Mouse (Mus musculus): Measurements from ENCODE around the gene Zfp286.
A peak's percentile ranks its signal among the peaks of the same experiment; 100 is the strongest.

Gene Zfp286

DNA sequence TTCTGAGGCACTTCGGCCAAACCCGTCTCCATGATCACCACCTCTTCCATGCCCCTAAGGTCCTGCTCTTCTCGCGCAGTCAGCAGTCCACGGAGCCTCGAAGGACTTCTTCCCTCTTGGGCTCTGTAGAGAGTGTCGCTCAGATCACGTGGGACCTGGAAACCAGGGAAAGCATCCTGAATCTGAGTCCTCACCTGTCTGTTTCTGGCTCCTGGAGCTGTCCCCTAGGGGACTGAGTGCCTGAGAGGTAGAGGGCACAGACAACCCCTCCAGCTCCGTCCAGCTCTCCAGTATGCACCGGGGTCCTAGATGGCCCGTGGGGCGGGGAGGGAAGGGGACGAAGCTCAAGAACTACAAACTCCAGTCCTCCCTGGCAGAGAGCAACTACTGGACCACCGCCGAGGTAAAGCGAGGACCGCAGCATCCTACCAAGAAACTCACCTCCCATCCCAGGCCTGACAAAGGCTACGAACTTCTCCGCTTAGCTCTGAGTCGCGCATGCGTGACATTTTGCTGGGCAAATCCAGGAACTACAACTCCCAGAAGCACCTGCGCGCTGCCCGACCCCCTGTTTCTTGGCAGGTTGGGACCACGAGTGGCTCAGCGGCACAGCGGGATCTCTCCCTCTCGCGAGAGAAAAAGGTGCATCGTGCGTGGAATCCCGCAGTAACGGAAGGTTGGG is at the start of gene Zfp286:
Gene Zfp286, minus strand, starts transcription at position 528 of the 682 bp plus-strand sequence.
- no peak for DNase-seq (ENCODE audit: extremely low read depth, low read depth, low spot score)

DNA sequence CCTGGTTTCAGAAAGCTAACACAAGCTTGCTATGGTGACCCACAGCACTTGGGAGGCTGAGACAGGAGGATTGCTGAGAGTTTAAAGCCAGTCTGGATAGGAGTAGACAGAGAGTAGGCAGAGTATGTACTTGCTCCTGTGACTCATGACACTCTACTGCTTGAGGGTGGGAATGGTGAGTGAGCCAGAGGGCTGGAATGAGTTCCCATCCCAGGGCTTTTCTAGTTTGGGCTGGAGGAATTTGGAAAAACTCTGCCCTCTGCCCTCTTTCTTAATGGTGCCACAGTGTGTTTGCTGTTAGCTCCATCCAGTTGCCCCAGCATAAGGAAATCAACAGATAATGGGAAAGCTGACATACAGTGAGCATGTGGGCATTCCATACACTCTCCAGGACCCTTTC is 42.6 kb upstream of the Zfp286 start:
- no peak for DNase-seq (ENCODE audit: extremely low read depth, low read depth, low spot score)

DNA sequence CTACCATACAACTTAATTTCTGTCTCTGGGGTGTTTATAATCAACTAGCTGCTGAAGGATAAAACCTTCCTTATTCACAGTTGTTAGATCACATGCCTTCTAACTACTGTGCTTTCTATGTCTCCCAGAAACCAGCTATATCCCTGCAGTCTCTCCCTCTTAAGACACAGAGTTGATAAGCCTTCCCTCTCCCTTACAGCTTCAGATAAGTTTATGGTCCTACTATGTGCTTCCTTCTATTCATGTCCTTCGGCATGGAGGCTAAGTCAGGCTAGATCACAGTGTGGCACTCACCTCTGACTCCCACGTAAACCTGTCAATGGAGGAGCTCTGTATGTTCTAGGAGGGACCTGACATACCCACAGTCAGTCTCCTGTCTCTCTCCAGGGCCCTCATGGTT is 41.1 kb upstream of the Zfp286 start:
- no peak for DNase-seq (ENCODE audit: extremely low read depth, low read depth, low spot score)

DNA sequence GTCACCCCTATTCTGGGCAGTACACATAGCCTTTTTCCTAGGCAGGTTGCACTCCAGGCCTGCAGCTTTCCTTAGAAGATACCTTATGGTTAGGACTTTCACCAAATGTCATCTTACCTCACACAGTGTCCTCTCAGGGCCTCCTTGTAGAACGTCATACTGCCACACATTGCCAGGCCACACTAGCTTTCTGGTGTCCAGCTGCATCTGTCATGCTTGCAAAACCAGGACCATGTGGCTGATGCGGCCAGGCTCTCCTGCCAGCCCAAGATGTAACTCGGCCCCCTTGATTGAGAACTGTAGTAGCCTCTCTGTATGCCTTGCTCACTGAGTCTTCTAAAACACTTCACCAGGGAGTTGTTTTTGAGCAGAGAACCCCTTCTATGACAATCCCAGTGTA is 38.6 kb upstream of the Zfp286 start:
- DNase-seq (ENCODE audit: extremely low read depth, low read depth, low spot score) = no peak

DNA sequence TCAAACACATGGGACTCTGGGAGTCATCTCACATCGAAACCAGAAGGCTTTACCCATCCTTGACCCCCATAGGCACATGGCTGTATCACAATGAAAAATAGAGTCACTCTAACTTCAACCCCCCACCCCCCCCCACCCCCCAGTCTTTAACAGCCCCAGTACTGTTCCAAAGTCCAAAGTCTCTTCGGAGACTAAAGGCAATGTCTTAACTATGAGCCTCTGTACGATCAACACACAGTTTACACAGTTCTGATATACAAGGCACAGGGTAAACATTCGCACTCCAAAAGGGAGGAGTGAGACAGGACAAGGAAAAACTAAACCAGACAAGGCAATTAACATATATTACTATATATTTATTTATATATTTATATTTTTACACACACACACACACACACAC is 37.9 kb upstream of the Zfp286 start:
- no peak for DNase-seq (ENCODE audit: extremely low read depth, low read depth, low spot score)

DNA sequence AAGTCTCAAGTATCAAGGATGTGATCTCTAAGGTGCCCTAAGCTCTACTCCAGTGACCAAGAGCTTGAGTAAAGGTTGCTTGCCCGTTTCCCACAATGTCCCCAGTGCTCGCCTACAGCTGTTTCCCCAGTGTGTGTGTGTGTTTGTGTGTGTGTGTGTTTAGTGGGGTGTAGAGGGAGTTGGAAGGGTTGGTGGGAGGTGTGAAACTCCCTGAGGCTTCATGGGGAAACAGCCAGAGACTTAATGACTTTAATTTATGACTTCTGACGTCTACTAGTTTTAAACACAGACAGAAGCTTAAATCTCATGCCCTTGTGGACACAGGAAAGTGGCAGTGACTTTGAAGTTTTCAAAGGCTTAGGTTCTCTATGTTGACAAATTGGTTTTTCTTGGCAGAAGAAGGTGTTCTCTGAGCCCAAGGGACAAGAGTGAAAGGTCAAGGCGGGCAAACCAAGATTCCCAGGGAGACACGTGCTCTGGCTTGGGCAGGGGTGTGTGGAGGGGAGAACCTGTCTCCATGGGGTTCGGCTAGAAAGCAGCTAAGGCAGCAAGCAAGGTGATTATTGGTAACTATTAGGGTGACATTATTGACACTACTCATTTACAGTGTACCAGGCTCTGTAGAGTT is 37.0 kb upstream of the Zfp286 start:
- DNase-seq (ENCODE audit: extremely low read depth, low read depth, low spot score) = peak; percentile 34

DNA sequence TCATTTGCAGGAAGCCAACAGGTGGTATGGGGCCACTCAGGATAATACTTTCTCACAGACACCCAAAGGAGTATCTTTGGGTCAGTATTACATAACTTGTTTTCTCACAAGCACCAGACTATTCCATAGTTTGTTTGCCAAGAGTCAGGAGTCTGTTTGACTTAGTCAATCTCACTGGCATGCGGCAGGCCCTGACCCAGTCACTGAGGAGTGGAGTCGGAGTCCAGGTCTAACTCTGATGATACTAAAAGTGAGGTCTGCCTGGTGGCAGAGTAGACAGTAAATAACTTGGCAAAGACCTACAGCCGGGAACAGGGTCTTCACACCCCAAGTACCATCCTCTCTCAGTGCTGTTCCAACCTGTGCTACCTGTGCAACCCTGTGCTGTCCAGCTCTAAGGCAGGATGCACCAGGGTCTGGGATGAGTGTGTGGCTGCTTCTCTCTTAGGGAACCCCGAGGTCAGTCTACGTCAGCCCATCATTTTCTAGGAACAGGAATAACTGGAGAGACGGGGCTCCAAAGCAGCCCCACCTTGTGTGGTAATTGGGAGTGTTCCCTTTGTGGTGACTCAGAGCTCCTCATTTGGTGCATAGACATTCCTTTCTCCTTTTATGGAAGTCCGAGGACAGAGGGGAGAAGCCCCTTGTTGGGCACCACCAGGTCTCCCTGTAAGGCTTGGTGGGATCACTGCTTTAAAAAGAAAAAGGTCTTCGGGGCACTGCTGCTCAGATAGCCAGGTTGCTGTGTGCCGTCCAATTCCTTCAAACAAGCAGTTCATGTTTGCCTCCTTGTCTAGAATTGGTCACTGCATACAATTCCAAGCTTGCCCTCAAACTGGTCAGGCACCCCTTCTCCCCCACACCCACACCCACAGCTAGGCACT is 36.2 kb upstream of the Zfp286 start:
- no peak for DNase-seq (ENCODE audit: extremely low read depth, low read depth, low spot score)

DNA sequence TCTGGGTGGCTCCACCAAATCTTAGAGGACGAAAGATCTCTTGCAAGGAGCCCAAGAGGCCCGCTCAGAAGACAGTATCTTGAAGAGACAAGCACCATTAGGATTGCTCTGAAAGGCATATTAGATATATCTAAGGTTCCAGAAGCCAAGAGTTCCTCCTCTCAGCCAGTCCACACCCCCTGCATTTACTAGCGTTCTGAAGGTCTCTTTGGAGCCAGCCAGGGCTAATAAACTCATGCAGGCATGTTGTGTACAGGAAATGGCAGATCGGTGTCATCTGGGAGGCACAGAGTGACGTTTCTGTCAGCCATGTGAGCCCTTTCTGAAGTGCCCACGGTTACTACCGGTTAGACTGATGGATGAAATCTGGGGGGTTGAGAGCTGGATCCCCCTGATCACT is 34.9 kb upstream of the Zfp286 start:
- no peak for DNase-seq (ENCODE audit: extremely low read depth, low read depth, low spot score)

DNA sequence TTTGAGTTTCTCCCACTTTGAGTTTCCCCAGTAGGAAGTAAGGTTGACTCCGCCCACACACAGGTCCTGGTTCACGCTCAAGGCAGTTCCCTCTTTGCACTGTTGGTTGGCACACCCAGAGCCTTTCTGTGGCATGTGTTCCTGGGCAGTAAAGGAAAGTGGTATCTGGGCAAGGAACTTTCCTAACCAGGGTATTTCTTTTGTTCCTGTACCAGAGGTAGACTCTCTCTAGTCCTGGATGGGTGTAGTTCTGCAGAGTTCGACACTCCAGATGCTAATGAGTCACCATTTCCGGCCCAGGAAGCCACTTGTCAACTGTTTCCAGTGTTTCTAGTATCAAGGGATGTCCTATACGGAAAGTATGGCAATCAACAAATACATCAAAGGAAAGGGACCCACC is 32.6 kb upstream of the Zfp286 start:
- no peak for DNase-seq (ENCODE audit: extremely low read depth, low read depth, low spot score)

DNA sequence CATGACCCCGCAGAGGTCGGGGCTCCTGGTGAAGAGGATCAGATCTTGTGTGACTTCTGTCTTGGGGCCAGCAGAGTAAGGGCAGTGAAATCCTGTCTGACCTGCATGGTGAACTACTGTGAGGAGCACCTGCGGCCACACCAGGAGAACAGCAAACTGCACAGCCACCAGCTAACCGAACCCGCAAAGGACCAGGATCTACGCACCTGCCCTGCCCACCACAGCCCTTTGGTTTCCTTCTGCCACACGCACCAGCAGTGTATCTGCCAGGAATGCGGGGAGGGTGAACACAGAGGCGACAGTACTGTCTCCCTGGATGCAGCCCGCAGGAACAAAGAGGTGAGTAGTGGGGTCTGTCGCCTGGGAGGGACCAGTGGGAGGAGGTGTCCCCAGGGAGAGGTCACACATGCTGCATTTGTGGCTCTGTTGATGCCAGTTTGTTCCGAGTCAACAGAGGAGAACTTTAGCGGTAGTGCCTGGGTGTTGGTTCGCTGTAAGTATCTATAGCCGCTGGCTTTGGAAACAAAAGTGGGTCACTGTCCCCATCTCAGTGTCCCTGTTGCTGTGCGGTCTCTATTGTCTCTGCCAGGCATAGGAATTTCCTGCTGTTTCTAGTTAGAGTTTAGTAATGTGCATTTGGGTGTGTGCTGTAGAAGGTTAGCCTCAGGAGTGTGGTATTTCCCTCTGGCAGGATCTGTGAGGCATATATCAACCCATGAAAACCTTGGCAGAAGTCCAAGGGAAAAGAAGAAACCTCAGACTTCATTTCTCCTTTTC is 31.6 kb upstream of the Zfp286 start:
- no peak for DNase-seq (ENCODE audit: extremely low read depth, low read depth, low spot score)

DNA sequence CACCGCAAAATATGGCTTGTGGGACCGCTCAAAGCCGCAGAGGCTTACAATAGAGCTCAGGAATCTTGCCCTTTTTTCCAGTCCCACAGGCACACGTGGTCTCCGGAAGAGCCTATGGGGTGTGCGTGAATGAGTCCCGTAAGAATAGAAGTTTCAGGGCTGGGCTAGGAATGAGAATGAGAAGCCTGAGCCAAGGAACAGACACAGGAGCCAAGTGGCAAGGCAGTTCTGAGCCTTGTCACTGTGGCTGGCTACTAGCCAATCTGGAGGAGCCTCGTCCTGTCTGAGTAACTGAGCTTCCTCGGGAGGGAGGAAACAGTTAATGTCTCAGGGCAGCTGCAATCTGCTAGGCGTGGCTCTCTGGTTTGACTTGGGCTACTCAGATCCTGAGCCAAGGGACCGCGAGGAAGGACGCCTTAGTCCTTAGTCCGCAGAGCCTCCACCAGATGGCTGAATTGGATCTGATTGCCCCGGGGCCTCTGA is 30.8 kb upstream of the Zfp286 start, which contains the start of gene Trim16:
Gene Trim16, plus strand, starts transcription at position 173 of the 483 bp plus-strand sequence.
- DNase-seq (ENCODE audit: extremely low read depth, low read depth, low spot score) = peak; percentile 34

DNA sequence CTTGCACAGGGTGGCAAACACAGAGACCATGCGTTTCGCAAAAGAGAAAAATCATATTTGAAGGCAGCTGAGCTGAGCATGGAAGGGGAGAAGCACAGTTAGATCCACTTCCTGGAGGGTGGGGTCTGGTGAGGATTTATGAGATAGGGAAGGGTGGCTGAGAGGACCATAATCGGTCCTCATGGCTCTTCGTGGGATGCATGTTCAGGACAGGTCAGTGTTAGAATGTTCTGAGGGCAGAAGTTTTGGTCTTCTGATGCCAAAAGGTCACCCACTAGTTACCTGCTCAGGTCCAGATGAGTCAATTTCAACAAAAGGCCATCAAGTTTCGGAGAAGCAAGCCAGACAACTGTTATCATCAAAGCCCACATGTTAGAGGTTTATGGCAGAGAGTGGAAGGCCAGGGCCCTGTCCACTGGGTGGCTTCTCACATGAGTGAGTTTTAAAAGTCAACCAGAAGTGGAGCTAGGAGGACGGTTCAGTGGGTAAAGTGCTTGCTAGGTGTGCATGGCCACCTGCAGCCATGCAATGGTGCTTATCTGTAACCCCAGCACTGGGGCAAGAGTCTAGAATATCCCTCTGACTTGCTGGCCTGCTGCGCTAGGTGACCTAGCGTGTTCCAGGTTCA is 29.9 kb upstream of the Zfp286 start:
- DNase-seq (ENCODE audit: extremely low read depth, low read depth, low spot score) = no peak

DNA sequence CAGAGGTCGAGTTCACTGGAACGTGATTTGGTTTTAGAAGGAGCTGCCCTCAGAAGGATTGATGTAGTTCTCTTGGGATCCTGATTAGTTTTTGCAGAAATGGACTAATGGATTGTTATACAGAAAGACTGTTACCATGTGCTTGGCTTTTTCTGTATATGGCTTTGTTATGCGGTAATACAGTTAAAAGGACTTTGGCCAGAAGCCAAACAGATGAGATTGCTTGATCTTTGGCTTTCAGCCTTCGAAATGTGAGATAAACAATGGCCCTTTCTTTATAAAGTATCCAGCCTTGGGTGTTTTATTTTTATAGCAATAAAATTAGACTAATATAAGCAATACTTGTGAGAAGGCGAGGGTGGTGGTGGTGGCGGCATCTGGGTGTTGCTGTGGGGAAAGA is 27.3 kb upstream of the Zfp286 start:
- DNase-seq (ENCODE audit: extremely low read depth, low read depth, low spot score) = no peak

DNA sequence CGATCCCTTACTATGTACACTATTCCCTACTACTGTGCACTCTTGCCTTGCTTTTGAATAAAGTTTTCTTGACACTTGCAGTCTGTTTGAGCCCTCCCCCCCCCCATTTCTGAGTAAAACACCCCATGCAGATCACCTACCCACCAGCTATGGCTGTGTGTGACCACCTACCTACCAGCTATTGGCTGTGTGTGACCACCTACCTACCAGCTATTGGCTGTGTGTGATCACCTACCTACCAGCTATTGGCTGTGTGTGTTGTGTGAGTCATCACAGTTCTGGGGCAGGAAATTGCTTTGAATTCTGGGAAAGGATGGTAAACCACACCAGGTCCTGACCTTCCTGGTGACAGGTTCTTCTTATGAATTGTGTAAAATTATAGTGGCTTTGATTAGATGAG is 26.2 kb upstream of the Zfp286 start:
- DNase-seq (ENCODE audit: extremely low read depth, low read depth, low spot score) = no peak

DNA sequence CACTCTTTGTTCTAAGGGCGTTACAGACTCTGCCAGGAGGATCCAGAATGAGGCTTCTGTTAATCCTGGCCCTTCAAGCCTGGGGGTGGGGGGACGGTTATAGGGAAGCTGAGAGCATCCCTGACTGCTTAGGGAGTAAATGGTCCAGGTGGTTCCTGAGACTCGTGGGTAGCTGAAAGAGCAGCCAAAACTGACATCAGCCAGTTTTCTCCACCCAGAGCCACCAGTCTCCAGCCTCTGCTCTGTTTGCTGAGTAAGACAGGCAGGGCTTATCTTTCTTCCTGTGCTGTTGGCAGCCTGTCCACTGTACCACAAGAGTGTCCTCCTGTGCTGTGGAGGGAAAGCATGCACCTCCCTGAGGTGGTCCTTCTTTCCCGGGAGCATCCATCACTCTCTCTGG is 25.4 kb upstream of the Zfp286 start:
- no peak for DNase-seq (ENCODE audit: extremely low read depth, low read depth, low spot score)

DNA sequence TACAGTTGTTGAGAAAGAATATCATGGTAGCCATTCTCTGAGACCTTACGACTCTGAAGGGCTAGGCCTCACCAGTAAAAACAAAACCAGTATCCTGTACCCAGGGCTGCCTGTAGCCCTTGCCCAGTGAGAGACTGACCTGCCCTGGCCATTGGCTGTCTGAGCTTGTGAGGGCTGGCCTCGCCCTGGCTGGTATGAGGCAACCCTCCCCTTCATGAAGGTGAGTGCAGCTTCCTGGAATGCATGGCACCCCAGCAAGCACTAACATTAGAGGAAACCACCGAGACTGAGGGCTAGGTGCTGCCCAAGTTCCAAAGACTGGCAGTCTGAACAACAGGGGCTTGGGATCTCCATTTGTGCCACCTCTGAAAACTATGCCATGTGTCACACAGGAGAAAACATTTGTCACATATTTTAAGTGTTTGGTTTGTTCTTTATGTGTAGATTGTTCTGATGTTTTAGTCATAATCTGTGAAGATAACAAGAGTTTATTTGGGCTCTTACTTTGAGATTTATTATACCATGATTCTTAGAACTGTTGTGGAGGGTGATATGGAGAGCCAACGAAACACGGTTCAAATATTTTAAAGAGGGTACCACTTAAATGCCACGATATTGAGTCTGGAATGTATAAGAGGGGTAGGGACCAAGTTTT is 24.8 kb upstream of the Zfp286 start:
- DNase-seq (ENCODE audit: extremely low read depth, low read depth, low spot score) = no peak

DNA sequence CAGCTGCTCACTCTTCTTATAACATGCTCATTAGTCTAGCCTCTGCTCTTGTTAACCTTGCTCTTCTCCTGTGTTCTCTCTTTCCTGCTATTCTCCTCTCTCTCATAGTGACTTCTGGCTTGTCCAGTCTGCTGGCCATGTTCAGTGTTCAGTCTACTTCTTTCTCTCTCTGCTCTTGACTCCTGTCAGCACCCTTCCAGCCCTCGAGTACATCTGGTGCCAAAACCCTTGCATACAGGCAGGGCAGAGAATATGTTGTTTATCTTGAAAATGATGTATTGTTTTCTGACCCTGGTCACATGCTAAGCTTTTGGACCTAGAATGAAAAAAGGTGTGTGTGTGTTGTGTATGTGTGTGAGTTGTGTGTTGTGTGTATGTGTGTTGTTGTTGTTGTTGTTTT is 24.2 kb upstream of the Zfp286 start:
- DNase-seq (ENCODE audit: extremely low read depth, low read depth, low spot score) = no peak

DNA sequence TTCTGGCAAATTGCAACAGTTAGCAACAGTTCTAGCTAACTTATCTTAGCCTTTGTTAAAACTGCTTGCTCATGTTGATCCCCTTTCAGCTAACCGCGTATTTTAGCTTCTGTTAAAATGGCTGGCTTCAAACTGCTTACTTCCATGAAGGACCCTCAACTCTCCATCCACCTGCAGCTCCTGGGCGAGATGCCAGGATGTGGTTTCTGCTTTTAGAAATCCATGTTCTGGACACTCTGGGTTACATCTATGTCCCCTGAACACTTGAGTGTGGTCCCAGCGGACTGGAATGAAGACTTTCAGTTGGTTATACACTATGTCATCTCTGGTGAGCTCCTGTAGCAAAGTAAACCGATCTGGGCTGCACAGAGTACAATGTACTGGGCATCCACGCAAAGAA is 23.0 kb upstream of the Zfp286 start:
- DNase-seq (ENCODE audit: extremely low read depth, low read depth, low spot score) = no peak

DNA sequence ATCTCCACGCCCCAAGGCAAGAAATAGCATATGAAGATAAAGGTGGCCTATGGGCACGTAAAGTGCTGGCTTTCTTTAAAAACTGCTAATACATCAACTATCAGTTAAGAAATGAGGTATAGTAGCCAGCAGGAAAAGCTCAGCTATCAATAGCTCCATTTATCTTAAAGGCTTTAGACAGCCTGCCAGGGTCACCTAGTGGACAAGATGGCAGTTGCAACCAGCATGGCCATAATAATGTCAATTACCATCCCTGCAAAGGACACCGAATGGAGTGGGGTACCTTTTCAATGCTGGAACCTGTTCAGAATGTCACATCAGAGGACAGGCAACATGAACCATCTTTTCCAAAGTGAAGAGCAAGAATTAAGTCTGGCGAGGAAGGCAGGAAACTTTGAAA is 19.9 kb upstream of the Zfp286 start:
- no peak for DNase-seq (ENCODE audit: extremely low read depth, low read depth, low spot score)

DNA sequence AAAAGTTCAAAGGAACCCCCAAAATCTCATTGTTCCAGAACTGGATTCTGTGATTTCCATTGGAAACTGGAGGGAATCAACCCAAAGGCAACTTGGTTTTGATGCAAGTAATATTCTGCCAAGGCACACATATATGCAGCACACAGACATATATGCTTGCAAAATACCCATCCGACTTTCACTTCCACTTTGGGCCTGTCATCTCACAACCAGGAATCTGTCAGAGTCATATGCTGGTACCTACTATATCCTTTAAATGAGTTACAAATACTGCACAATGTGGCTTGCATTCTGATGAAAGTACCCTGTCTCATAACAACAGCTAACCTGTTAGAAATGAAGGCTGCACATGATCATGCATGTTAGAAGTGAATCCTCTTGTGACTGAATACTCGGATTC is 18.7 kb upstream of the Zfp286 start:
- no peak for DNase-seq (ENCODE audit: extremely low read depth, low read depth, low spot score)

Measured in fat pad, adult 2 months (tissue).